In genomic region chr7:50195080-50195611, GRCm38 (mm10) we compare ENCODE assay signal across 12 mouse cellular contexts.
"Had no signal": no experiment of that assay in that cellular context is flagged by ENCODE, and none has a peak within 500 bp of the region (broad histone marks: within the 10 kb centered on the region; RNA-seq: fewer than 3 reads in every experiment).

No protein-coding gene starts in this region.

- ATAC-seq: hindbrain, postnatal 0 days; liver, postnatal 0 days; midbrain, embryonic 13.5 days had no signal

- H3K27ac ChIP-seq: hindbrain, postnatal 0 days; layer of hippocampus, adult 2 months; limb, embryonic 12.5 days; liver, embryonic 13.5 days; midbrain, embryonic 13.5 days had no signal

- H3K4me1 ChIP-seq: limb, embryonic 12.5 days; liver, embryonic 13.5 days; midbrain, embryonic 13.5 days had no signal

- DNase-seq: kidney, adult 18-20 months; kidney, postnatal 36 days; liver; liver, embryonic 13.5 days; liver, postnatal 0 days; right cerebral cortex, postnatal 14 days; thymus, adult 2 months; thymus, postnatal 25 days had no signal

- H3K9me3 ChIP-seq: limb, embryonic 12.5 days; liver, embryonic 13.5 days; midbrain, embryonic 13.5 days had no signal

- H3K4me3 ChIP-seq: layer of hippocampus, adult 2 months; limb, embryonic 12.5 days; liver, embryonic 13.5 days; midbrain, embryonic 13.5 days had no signal

- H3K9ac ChIP-seq: limb, embryonic 12.5 days; liver, embryonic 13.5 days; liver, postnatal 0 days; midbrain, embryonic 13.5 days had no signal

- H3K36me3 ChIP-seq: limb, embryonic 12.5 days; liver, embryonic 13.5 days; midbrain, embryonic 13.5 days had no signal

- H3K27me3 ChIP-seq: limb, embryonic 12.5 days; liver, embryonic 13.5 days; midbrain, embryonic 13.5 days had no signal

- H3K4me2 ChIP-seq: limb, embryonic 12.5 days; liver, embryonic 13.5 days; midbrain, embryonic 13.5 days had no signal
